Mouse (Mus musculus) hindbrain, postnatal 0 days (tissue): ENCODE measurements around the gene Pisd. TPM values are rescaled to one million over a fixed set of nuclear protein-coding genes. Genes with fewer than 3 reads are reported as not detected.
"Not testable (repeated sequence)": the region's sequence is repeated elsewhere in the genome, so short reads cannot be mapped to it uniquely, and the experiment has no call there.

Source experiments
- ATAC-seq: fragments of 200-750 bp; cut with Nextera tagmentation; 2 replicates; pipeline ENCODE4 v1.8.0; 2017; ENCODE audit warnings: mild to moderate bottlenecking, moderate TSS enrichment, moderate library complexity
- DNase-seq: peaks from one replicate; pipeline ENCODE4 v3.0.0-alpha.2; 2015; ENCODE audit warnings: low spot score
- H3K27ac ChIP-seq: fragments of 300-500 bp; sonication (generic); 2 replicates; pipeline ENCODE4 v1.5.1; 2014; ENCODE audit warnings: mild to moderate bottlenecking
- H3K27me3 ChIP-seq: fragments of 300-500 bp; sonication (generic); 2 replicates; pipeline ENCODE4 v1.6.1; 2014; ENCODE audit warnings: low read length, mixed read lengths; ENCODE audit not compliant: insufficient read depth
- H3K36me3 ChIP-seq: fragments of 300-500 bp; sonication (generic); 2 replicates; pipeline ENCODE4 v1.6.1; 2014; ENCODE audit warnings: low read length, mixed read lengths; ENCODE audit not compliant: insufficient read depth
- H3K4me1 ChIP-seq: fragments of 300-500 bp; sonication (generic); 2 replicates; pipeline ENCODE4 v1.6.1; 2014; ENCODE audit warnings: antibody characterized with exemption, low read length, mixed read lengths; ENCODE audit not compliant: insufficient read depth
- H3K4me2 ChIP-seq: fragments of 300-500 bp; sonication (generic); 2 replicates; pipeline ENCODE4 v1.6.1; 2014; ENCODE audit warnings: low read depth, mild to moderate bottlenecking, low read length, moderate library complexity, mixed read lengths
- H3K4me3 ChIP-seq: fragments of 300-500 bp; sonication (generic); 2 replicates; pipeline ENCODE4 v1.5.1; 2014; ENCODE audit warnings: low read length
- H3K9ac ChIP-seq: fragments of 300-500 bp; sonication (generic); replicated peaks from 2 replicates; pipeline ENCODE4 v1.6.1; 2014; ENCODE audit warnings: mild to moderate bottlenecking, low read length, moderate library complexity, mixed read lengths
- H3K9me3 ChIP-seq: fragments of 300-500 bp; sonication (generic); 2 replicates; pipeline ENCODE4 v1.6.1; 2016; ENCODE audit warnings: low read length, mixed read lengths
- CTCF ChIP-seq: IDR thresholded peaks from 2 replicates; pipeline ENCODE4 v1.5.1; 2016; ENCODE audit warnings: antibody characterized with exemption, control low read depth, low read depth
- WGBS: fragments of 180-500 bp; shearing (Covaris S2); extraction: QIAGEN DNeasy Blood & Tissue Kit; methylation state at CpG from one replicate; pipeline ENCODE4 v1.1.7; 2014; 5-methylcytosine and 5-hydroxymethylcytosine counted together
- polyA plus RNA-seq: library from polyadenylated mRNA; unstranded; fragments of >200 nt; fragmentation: Nextera tagmentation; extraction: Ambion mirVana; gene quantifications from 2 replicates; pipeline ENCODE4 v1.2.1, GENCODE M21; 2015
- total RNA-seq: library from RNA; depleted of rRNA; stranded (reverse); fragments of >200 nt; gene quantifications from 2 replicates; pipeline ENCODE4 v1.2.3, GENCODE M21; 2014

Pisd gene
- total and polyA plus RNA-seq, 2 experiments from 2014 or later = 79.2 to 99.7 TPM

DNA sequence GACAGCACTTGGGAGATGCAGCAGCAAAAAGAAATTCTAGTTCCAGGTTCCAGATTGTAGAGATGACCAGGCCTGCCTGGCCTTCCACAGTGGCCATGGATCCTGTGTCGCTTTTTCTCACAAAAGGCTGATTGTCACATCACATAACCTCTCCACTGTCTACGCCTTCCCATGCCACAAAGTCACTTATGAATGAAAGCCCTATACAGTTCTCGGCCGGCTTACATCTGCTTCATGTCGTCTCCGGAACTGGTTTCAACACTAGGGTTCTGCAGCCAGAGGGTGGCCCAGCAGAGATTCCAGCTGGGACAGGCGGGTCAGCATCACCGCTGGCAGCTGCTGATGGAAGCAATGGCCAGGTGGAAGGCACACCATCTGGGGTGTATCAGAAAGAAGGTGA is 56.6 kb downstream of the Pisd start:
- no peaks in the 10 kb centered on the region for H3K9me3 ChIP-seq
- WGBS = 86% methylated on average over 8 of the region's 8 CpGs
- DNase-seq = no peak
- H3K27me3 ChIP-seq = no peaks in the 10 kb centered on the region
- ATAC-seq = no peak
- H3K36me3 ChIP-seq = no peaks in the 10 kb centered on the region
- H3K27ac ChIP-seq = no peak overlapping the region
- no peak overlapping the region for H3K9ac ChIP-seq
- TF ChIP-seq CTCF = no peak
- H3K4me3 ChIP-seq = no peak overlapping the region
- no peak overlapping the region for H3K4me2 ChIP-seq
- H3K4me1 ChIP-seq = no peaks in the 10 kb centered on the region

DNA sequence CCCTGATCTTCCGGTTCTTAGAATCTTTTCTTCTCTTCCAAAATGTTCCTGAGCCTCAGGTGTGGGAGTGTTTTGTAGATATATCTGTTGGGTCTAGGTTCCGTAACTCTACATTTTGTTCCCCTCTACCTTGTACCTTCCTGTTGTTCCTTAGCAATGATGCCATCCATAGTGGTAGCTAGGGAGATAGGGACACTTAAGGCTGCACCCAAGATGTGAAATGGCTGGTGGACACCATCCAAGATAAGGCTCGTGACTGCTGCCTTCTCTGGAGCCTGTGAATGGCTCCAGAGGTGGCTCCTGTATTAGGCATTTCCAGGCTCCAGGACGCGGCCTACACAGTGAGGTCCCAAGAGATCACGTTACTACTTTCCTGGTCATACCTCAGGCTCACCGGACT is 57.1 kb downstream of the Pisd start:
- no peak for ATAC-seq
- TF ChIP-seq CTCF = no peak
- 90% methylated on average over 7 of the region's 7 CpGs for WGBS
- no peak for DNase-seq
- H3K36me3 ChIP-seq = no peaks in the 10 kb centered on the region
- H3K4me2 ChIP-seq = no peak overlapping the region
- H3K9me3 ChIP-seq = no peaks in the 10 kb centered on the region
- H3K27ac ChIP-seq = no peak overlapping the region
- H3K4me3 ChIP-seq = no peak overlapping the region
- no peaks in the 10 kb centered on the region for H3K4me1 ChIP-seq
- no peaks in the 10 kb centered on the region for H3K27me3 ChIP-seq
- no peak overlapping the region for H3K9ac ChIP-seq

DNA sequence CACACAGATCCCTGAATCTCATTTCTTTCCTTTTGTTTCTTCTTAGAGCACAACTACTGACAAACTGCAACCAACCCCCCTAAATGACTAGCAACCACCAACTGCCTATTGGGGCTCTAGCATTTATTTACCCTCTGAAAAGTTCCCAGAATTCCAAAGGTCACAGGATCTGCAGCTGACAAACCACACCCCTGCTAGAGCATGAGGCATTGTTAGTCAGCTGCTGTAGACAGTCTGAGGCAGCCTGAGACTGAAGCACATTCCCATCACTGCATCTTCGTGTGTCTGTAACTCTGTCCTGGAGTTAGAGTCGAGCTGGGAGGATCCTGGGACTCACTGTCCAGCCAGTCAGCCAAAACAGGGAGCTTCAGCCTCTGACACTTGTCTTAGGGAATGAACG is 60.0 kb downstream of the Pisd start:
- not testable (repeated sequence) for H3K9ac ChIP-seq, H3K9me3 ChIP-seq, H3K27me3 ChIP-seq, H3K36me3 ChIP-seq, H3K4me2 ChIP-seq, H3K4me1 ChIP-seq, H3K4me3 ChIP-seq, DNase-seq, H3K27ac ChIP-seq, ATAC-seq
- WGBS = 66% methylated on average over 3 of the region's 3 CpGs

DNA sequence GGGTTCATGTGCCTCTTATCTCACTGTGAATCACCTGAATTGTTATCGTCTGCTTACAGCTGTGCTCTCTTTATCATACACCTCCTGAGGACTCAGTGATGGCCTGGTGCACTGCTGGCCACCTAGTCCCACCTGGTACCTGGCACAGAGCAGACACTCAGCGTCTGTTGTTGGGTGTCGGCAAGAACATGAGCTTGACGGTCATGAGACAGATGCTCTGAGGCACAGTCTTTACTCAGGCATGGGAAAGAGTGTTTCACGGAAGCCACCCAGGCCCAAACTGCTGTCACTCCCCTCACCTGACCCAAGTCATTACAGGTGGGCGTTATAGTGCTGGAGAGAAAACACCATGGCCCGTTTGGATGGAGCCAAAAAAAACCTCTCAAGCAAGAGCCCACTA is 61.5 kb downstream of the Pisd start:
- no peak overlapping the region for H3K4me2 ChIP-seq
- H3K36me3 ChIP-seq = no peaks in the 10 kb centered on the region
- no peak overlapping the region for H3K4me3 ChIP-seq
- ATAC-seq (no peak), DNase-seq (no peak)
- TF ChIP-seq CTCF = no peak
- no peak overlapping the region for H3K9ac ChIP-seq
- H3K4me1 ChIP-seq = no peaks in the 10 kb centered on the region
- no peak overlapping the region for H3K27ac ChIP-seq
- H3K9me3 ChIP-seq = no peaks in the 10 kb centered on the region
- H3K27me3 ChIP-seq = no peaks in the 10 kb centered on the region
- WGBS = 90% methylated on average over 7 of the region's 7 CpGs

DNA sequence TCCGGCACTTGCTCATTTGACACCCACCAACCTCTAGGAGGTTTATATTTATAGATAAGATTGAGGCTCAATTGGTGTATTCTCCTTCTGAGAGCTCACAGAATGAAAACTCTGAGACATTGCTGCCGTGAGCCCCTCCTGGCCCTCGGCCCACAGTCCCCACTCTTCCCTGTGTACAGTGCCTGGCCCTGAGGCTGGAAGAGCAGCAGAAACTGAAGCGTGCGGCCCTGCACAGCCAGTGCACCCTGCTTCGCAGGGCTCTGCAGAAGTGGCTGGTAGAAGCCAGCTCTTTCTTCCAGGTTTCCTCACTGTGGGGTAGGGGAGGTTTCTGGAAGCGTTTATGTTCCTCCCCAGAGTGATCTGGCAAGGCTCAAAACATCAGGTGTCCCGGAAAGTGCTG is 62.7 kb downstream of the Pisd start:
- H3K4me2 ChIP-seq, H3K36me3 ChIP-seq, H3K9ac ChIP-seq, ATAC-seq, H3K27ac ChIP-seq, H3K4me3 ChIP-seq, H3K27me3 ChIP-seq, DNase-seq, H3K4me1 ChIP-seq, H3K9me3 ChIP-seq: not testable (repeated sequence)
- WGBS = 88% methylated on average over 8 of the region's 8 CpGs

DNA sequence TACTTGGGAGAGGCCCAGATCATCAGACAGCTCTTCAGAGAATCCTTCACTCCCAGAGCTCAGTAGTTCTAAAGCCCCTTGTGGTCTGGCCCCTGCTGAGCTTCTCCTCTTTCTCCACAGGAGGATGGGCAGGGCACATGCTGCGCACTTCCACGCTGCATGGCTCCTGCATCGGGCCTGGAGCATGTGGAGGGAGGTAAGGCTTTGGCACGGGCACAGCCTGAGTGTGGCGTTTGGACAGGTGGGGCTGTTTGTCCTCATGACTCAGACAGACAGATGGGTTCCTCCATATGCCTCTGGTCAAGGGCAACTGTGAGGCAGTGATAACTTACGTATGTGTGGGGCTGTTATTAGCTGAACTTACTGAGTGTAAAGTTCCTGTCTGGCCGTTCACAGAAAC is 63.2 kb downstream of the Pisd start:
- H3K36me3 ChIP-seq = no peaks in the 10 kb centered on the region
- no peaks in the 10 kb centered on the region for H3K27me3 ChIP-seq
- TF ChIP-seq CTCF = no peak
- no peak overlapping the region for H3K9ac ChIP-seq
- no peaks in the 10 kb centered on the region for H3K9me3 ChIP-seq
- no peak overlapping the region for H3K27ac ChIP-seq
- ATAC-seq (no peak), DNase-seq (no peak)
- H3K4me3 ChIP-seq = no peak overlapping the region
- no peak overlapping the region for H3K4me2 ChIP-seq
- H3K4me1 ChIP-seq = no peaks in the 10 kb centered on the region
- 71% methylated on average over 7 of the region's 7 CpGs for WGBS

DNA sequence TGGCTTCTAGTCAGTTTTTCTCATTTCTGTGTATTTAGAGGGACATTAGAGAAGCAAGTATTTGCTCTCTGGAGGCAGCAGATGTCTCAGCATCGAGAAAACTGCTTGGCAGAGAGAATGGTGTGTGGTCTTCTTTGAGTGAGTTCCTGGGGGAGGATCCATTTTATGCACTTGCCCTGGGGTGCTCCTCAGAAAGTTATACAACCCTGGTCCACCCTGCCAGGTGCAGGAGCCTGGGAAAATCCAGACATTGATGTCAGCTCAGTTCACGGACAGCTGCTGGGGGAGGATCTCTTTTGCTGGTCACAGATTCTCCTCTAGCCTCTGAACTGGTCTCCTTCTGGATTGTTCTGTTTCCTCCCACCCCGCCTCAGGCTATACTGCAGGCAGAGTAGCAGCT is 64.1 kb downstream of the Pisd start:
- Histone ChIP-seq H3K9ac (no peak overlapping the region), H3K9me3 (no peaks in the 10 kb centered on the region), H3K4me3 (no peak overlapping the region), H3K27ac (no peak overlapping the region), H3K4me1 (no peaks in the 10 kb centered on the region), H3K27me3 (no peaks in the 10 kb centered on the region), H3K4me2 (no peak overlapping the region), H3K36me3 (no peaks in the 10 kb centered on the region)
- no peak for DNase-seq
- no peak for ATAC-seq
- TF ChIP-seq CTCF = no peak
- WGBS = 73% methylated on average over 3 of the region's 3 CpGs

DNA sequence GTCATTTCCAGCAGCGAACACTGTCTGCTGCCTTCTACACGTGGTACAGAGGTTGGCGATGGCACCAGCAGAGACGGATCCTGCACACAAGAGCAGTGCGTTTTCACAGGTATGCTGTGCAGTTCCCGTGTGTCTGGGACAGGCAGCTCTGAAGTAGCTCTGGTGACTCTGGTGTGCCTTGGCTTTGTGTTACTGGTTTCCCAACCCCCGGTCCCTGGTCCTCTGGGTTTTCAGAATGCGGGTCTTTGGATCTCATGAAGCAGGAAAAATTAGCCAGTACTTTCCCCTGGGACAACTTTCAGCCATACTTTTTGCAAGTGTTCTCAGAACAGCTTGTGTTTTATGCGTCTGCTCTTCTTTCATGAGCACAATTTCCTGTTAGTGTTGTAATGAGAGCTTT is 65.0 kb downstream of the Pisd start:
- H3K36me3 ChIP-seq = no peaks in the 10 kb centered on the region
- H3K9ac ChIP-seq = no peak overlapping the region
- DNase-seq (no peak), ATAC-seq (no peak)
- H3K27me3 ChIP-seq = no peaks in the 10 kb centered on the region
- H3K27ac ChIP-seq = no peak overlapping the region
- H3K4me2 ChIP-seq = no peak overlapping the region
- no peak overlapping the region for H3K4me3 ChIP-seq
- 79% methylated on average over 9 of the region's 9 CpGs for WGBS
- no peaks in the 10 kb centered on the region for H3K9me3 ChIP-seq
- TF ChIP-seq CTCF = no peak
- H3K4me1 ChIP-seq = no peaks in the 10 kb centered on the region
